Mouse (Mus musculus) heart, embryonic 10.5 days (tissue): Measurements from ENCODE around the gene Slc26a9. TPM values are rescaled to one million over a fixed set of nuclear protein-coding genes. Genes with fewer than 3 reads are reported as not detected.

Experiments used
- polyA plus RNA-seq: library from polyadenylated mRNA; unstranded; fragments of >200 nt; fragmentation: Nextera tagmentation; extraction: Ambion mirVana; gene quantifications from 2 replicates; pipeline ENCODE4 v1.2.1, GENCODE M21; 2016

Gene Slc26a9
- polyA plus RNA-seq, 1 experiment from 2014 or later, result 0.06 TPM

Other genes starting within 250 kb of the Slc26a9 start
- gene Srgap2, start 216.7 kb upstream of the Slc26a9 start, polyA plus RNA-seq, result 18.7 and 19.4 TPM in 2 replicates
- gene Fam72a, start 216.1 kb upstream of the Slc26a9 start, polyA plus RNA-seq, result 3.9 and 4.5 TPM in 2 replicates
- gene Avpr1b, start 144.8 kb upstream of the Slc26a9 start, polyA plus RNA-seq, result not detected in 2 replicates
- gene Ctse, start 105.7 kb upstream of the Slc26a9 start, polyA plus RNA-seq, result 0.07 and 0.21 TPM in 2 replicates
- 0.58 and 0.79 TPM in 2 replicates for gene Rab7b, start 55.3 kb upstream of the Slc26a9 start, polyA plus RNA-seq
- 2.1 and 3.1 TPM in 2 replicates for gene Pm20d1, start 53.4 kb downstream of the Slc26a9 start, polyA plus RNA-seq
- gene Slc41a1, start 83.5 kb downstream of the Slc26a9 start, polyA plus RNA-seq, result 8.8 and 9.6 TPM in 2 replicates
- 10.3 and 11.6 TPM in 2 replicates for gene Rab29, start 123.2 kb downstream of the Slc26a9 start, polyA plus RNA-seq
- 58.3 and 81.0 TPM in 2 replicates for gene Nucks1, start 166.5 kb downstream of the Slc26a9 start, polyA plus RNA-seq
- 1.1 and 1.9 TPM in 2 replicates for gene Slc45a3, start 218.9 kb downstream of the Slc26a9 start, polyA plus RNA-seq